Mouse (Mus musculus) mammary gland, adult 2 months (tissue): Measurements from ENCODE around the gene Cacfd1. TPM values are rescaled to one million over a fixed set of nuclear protein-coding genes. Genes with fewer than 3 reads are reported as not detected.

Source experiments
- polyA plus RNA-seq: library from polyadenylated mRNA; depleted of rRNA; stranded (reverse); fragments of >200 nt; gene quantifications from 2 replicates; pipeline ENCODE4 v1.2.3, GENCODE M21; 2012; ENCODE audit warnings: low replicate concordance; rRNA removed

The Cacfd1 gene
- 42.6 and 58.6 TPM in 2 replicates for polyA plus RNA-seq

DNA sequence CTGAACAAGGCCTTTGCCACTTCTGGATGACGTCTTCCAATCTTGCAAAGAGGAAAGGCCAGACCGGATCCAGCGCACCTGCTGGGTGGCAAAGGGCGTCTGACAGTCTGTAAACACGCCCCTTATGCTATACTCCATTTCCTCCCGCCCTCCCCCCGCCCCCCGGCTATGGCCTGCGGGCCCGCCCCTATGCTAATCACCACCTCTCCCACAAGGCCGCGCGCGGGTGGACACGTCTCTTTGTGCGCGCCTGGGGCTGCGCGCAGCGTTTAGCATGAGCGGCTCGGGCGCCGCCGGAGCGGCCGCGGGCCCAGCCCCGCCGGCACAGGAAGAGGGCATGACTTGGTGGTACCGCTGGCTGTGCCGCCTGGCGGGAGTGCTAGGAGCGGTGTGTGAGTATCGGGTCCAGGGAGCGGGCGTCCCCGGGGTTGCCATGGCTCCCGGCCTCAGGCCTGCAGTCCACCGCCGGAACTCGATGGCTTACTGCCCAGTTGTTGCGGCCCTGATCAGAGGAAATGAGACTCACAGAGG, at the start of gene Cacfd1:
Gene Cacfd1 (plus strand): TSS at position 213 of the 531 bp plus-strand sequence.

DNA sequence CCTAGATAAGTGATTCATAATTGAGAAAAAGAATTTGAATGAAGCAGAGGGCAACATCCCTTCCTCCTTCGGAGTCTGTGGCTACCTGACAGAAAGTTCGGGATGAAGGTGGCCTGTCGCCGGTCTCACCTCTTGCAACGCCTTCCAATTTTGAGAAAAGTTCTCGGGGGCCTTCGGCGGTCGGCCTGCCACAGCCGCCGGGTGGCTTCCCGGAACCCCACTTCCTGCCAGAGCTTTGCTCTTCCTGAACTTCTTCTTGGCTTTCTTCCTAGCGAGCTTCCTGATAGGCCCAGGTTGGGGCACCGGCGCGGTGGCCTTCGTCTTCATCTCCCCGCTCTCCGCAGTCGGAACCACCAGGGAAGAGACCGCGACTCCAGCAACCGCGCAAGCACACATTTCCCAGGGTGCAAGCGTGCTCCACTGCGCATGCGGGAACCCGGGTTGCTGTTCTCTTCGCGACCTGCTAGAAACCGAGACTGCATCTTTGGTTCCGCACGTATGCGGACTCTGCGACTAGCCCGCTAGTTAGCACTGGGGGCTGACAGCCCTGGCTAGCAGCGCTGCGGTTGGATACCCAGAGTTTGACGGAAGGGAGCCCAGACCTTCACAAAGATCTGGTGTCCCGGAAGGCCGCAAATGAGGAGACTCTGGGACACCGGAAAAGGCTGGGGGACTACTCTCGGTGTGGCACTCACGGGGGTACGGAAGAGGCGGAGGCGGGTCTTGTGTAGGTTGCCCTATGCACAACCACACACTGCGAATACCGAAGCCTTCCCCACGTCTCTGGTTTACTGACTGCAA, 45.6 kb upstream of the Cacfd1 start, which contains the start of gene Rexo4:
Gene Rexo4 (minus strand): TSS at position 464 of the 801 bp plus-strand sequence.

DNA sequence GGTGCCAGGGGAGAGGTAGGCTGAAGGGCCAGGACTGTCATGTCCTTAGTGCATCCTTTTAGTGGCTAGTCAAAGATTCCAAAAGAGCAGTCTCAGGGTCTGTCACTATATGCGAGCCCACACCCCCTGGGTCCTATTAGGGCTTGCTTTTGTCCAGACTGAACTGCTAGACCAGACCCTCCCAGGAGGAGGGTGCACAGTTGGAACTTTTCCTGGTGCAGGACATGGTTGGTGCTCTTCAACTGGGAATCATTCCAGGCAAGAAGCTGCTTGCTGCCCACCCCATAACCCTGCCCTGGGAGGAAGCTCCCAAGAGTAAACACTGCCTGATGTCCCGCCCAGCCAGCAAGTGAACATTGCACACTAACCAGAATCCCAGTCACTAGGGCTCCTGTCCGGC, 36.6 kb upstream of the Cacfd1 start, which contains the start of gene Adamts13:
Gene Adamts13 (plus strand): TSS at position 301 of the 400 bp plus-strand sequence.

DNA sequence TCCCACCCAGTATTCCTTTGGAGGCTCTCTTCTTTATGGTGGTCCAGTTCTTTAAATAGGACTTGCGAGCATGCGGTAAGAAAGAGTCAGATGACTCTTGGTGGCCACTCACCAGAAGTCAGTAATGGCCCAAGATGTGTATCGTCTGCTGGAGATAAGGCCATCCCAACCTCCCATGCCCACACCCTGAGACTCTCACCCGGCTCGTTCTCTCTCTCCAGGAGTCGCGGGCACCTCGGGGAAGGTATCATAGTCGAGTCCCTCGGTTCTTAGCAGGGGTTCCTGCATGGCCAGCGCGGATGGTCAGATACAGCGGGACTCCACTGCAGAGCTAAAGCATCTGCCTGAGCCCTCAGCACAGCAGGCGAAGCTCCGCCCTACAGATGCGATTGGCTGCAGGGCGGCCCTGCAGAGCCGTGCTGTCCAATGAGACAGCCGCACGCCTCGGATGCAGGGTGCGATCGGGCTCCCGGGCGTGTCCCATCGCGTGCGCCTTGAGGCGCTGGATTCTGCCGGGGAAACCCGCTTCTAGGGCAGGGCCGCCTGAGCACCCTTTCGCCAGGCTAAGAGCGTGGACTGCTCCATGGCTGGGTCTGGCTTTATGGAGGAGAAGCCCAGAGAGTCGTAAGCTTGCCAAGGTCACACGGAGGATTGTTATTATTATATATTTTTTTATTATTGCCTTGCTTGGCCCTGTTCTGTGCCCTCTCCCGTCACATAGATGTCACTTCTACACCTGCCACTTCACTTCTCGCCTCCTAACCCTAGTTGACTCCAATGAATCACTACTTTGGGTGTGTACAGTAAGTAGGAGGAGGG, 18.1 kb downstream of the Cacfd1 start, which contains the start of gene Slc2a6:
Gene Slc2a6 (minus strand): TSS at position 381 of the 819 bp plus-strand sequence.

Other genes with a start within 250 kb of the Cacfd1 start
- not detected in 2 replicates for gene Abo, start 144.9 kb upstream of the Cacfd1 start, polyA plus RNA-seq
- 9.7 and 14.1 TPM in 2 replicates for gene Surf6, start 107.0 kb upstream of the Cacfd1 start, polyA plus RNA-seq
- 39.9 and 41.8 TPM in 2 replicates for gene Med22, start 99.2 kb upstream of the Cacfd1 start, polyA plus RNA-seq
- 493 and 569 TPM in 2 replicates for gene Rpl7a, start 99.2 kb upstream of the Cacfd1 start, polyA plus RNA-seq
- gene Surf2, start 93.6 kb upstream of the Cacfd1 start, polyA plus RNA-seq: 22.2 and 22.8 TPM in 2 replicates
- gene Surf1, start 93.4 kb upstream of the Cacfd1 start, polyA plus RNA-seq: 52.0 and 56.9 TPM in 2 replicates
- 301 and 334 TPM in 2 replicates for gene Surf4, start 76.0 kb upstream of the Cacfd1 start, polyA plus RNA-seq
- 0.29 and 0.43 TPM in 2 replicates for gene Stkld1, start 75.9 kb upstream of the Cacfd1 start, polyA plus RNA-seq
- 16.2 and 25.7 TPM in 2 replicates for gene Rexo4, start 45.5 kb upstream of the Cacfd1 start, polyA plus RNA-seq
- 0.86 and 1.8 TPM in 2 replicates for gene Adamts13, start 36.5 kb upstream of the Cacfd1 start, polyA plus RNA-seq
- gene Slc2a6, start 18.1 kb downstream of the Cacfd1 start, polyA plus RNA-seq: 9.5 and 16.0 TPM in 2 replicates
- 0.16 and 0.72 TPM in 2 replicates for gene Mymk, start 62.3 kb downstream of the Cacfd1 start, polyA plus RNA-seq
- 1.3 and 2.5 TPM in 2 replicates for gene Adamtsl2, start 69.5 kb downstream of the Cacfd1 start, polyA plus RNA-seq
- gene Fam163b, start 132.6 kb downstream of the Cacfd1 start, polyA plus RNA-seq: 0.12 and 0.14 TPM in 2 replicates
- 0.06 TPM in 1 of 2 replicates, not detected in the other for gene Dbh, start 155.3 kb downstream of the Cacfd1 start, polyA plus RNA-seq
- gene Sardh, start 238.4 kb downstream of the Cacfd1 start, polyA plus RNA-seq: 20.0 and 41.0 TPM in 2 replicates